Mouse (Mus musculus) left cerebral cortex, postnatal 14 days (tissue): ENCODE data around the gene Pfn3. TPM values are rescaled to one million over a fixed set of nuclear protein-coding genes. Genes with fewer than 3 reads are reported as not detected.
A peak's percentile ranks its signal among the peaks of the same experiment; 100 is the strongest.
"Not testable (repeated sequence)": the region's sequence is repeated elsewhere in the genome, so short reads cannot be mapped to it uniquely, and the experiment has no call there.

ENCODE experiments used
- DNase-seq, 2 experiments: peaks; one replicate each; pipeline ENCODE4 v3.0.0; 2021 to 2022; ENCODE audit warnings: low spot score in 2 of 2, mixed read lengths in 1 of 2
- intact Hi-C: fragments of 180-260 bp; cut with DNase I; formaldehyde crosslinking; loops from one replicate; pipeline ENCODE4 v1.15.1; 2025
- long read RNA-seq, 2 experiments: library from polyadenylated mRNA; stranded (forward); transcript quantifications; one replicate each; pipeline ENCODE4 v2.0.0; 2021
- total RNA-seq, 2 experiments: library from RNA; stranded (reverse); gene quantifications; 2 replicates each; pipeline ENCODE4 v1.2.3; 2021

Pfn3 gene
- total RNA-seq, result under 1 TPM in 1 of 2 experiments, not detected in 1; 0.70 TPM
- long read RNA-seq, experiment 1, result 0 reads
- long read RNA-seq, experiment 2, result 0 reads

DNA sequence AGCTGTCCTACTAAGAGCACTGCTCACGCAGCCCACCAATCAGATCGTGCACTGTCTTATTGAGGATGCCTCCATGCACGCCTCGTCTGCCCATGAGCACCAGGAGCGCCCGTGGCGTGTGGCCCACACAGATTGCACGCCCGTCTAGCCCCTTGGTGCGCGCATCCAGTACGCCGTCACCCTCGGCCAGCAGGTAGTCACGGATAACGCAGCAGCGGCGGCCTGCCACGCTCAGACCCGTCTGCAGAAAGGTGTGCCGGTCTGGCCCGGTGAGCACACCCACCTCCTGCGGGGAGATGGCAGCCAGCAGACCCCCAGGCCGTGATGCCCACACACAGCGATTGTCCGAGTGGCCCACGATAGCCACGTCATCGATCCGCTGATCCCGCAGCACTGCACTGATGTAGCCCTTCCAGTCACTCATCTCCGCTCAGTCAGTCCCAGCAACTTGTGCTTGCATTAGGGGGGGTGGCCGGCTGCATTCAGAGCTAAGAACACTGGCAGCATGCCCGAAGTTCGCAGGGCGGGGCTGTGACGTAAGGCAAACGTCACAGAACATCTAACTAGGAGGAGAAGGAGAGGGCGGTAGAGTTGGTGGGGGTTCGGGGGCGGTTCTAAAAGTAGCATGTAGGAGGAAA, at the start of gene Pfn3:
TSS of gene Pfn3 (minus strand) at position 490 of the 638 bp plus-strand sequence.
- intact Hi-C loops, result no loop called here

DNA sequence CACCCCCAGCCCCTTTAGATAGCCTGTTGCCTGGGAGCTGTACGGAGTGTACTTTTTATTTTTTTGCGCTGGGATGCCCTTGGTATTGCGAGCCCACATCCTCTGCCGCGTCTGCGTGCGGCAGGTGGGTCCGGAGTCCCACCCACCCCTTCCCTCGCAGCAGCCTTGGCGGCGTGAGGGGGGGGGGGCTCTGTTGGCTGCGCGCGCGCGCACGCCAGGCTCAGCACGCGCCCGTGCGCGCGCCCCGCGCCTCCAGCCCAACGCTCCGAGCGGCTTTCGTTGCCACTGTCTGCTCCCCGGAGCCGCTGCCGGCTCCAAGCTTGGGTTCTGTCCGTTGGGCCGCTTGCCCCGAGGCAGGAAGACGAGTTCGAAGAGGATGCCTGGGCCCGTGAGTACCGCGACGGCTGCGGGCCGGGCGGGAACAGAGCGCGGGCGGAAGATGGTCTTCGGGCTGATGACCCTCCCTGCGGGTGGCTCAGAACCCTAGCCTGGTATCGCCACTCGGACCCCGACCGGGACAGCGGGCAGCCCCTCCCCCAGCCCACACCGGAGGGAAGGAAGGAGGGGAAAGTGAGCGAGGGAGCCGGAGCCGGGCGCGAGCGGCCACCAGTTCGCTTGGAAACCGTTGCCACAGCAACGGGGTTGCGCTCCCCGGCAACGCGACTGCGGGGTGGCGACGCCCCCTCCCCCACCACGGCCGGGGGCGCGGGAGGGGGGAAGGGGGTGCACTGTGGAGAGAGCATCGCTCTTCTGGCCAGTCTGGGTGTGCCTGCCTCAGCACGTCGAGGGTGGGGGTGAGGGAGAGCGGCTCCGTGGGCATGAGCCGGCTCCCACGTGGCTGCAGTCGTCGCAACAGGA, 49.2 kb upstream of the Pfn3 start, which contains the start of gene Prr7:
TSS of gene Prr7 (plus strand) at position 241 of the 858 bp plus-strand sequence.
- peak; percentile 78 to 83 for DNase-seq
- intact Hi-C loops, result no loop called here

More for the DNA sequence above, at the start of gene Pfn3:
- peak; percentile 83 to 84 for DNase-seq

DNA sequence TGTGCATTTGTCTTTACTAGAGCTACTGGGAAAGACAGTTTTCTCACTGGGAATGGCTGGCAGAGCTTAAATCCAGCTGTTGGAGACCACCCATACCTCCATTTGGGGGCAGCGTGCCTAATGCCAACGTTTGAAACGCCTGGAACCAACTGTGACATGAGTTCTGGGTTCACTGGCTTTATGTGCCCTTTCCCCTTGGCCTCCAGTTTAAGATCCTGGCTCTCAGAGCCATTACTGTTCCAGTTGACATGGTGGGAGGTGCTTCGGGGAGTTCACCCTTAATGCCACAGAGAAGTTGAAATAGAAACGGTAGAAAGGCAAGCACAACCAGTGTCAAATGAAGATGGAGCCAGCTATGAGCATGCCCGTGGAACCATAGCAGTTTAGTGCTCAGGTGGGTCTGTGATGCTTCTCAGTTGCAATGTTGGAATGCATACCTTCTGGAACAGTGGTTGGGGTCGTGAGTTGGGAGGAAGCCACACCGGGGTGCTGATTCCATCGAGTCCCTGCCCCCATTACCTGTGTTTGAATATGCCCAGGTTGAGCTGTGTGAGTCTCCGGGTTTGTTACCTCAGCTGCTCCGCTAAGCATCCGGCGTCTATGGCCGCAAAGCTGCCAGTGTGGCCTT, 48.5 kb upstream of the Pfn3 start:
- DNase-seq, result no peak
- intact Hi-C loops, result no loop called here

DNA sequence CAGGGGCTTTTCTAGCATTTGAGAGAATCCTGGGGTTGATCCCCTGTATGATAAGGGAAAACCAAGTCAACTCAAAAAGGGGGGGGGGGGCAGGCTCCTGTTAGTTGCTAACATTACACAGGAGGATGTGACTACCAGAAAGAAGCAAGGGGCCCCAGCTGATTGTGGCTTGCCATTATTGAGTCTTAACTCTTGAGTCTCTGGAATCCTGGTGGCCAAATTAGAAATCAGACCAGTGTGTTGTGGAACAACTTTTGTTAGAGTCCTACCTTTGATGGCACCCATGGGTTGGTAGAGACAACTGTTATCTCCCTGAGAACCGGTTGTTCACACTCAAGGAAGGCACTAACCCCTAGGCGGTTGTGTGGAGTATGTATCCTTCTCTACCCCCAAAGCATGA, 47.9 kb upstream of the Pfn3 start:
- intact Hi-C loops, result no loop called here
- DNase-seq, result no peak

DNA sequence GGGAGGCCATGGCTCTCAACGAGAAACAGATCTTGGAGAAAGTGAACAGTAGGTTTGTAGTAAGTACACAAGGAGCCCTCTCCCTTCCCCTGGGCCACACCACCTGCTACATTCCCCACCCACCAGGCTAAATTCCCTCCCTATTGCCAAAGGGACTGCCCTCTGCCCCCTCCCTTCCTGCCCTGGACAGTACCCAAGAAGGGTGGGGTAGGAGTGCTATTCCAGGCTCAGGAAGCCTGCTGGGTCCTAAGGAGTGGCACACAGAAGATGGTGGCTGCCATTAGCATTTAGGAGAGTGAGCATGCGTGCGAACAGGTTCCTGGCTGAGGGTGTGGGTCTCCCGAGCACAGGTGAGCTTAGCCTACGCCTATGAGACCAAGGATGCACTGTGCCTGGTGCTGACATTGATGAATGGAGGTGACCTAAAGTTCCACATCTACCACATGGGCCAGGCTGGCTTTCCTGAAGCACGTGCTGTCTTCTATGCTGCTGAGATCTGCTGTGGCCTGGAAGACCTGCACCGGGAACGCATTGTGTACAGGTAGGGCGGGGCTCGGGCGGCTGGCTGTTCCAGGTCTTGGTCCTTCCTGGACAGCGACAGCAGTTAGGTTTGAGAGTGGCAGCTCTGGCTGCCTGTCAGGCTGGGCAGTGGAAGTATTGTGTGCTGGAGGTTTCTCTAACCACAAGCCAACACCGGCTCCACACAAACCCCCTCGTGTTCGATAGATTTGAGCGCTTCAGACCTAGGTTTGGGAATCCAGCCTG, 36.9 kb upstream of the Pfn3 start:
- no peak for DNase-seq
- intact Hi-C loops, result no loop called here

DNA sequence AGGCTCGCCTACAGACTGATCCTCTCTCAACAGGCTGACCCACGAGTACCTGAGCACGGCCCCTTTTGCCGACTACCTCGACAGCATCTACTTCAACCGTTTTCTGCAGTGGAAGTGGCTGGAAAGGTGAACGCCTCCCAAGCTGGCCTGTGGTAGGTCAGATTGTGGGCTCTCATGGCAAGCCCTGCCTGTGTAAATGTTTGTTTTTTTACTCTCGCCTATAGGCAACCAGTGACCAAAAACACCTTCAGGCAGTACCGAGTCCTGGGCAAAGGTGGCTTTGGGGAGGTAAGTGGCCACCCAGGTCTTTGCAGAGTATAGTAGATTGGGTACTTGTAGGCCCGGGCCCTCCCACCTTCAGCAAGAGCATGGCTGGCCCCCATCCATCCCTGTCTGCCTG, 36.3 kb upstream of the Pfn3 start:
- DNase-seq, result no peak
- intact Hi-C loops, result no loop called here

DNA sequence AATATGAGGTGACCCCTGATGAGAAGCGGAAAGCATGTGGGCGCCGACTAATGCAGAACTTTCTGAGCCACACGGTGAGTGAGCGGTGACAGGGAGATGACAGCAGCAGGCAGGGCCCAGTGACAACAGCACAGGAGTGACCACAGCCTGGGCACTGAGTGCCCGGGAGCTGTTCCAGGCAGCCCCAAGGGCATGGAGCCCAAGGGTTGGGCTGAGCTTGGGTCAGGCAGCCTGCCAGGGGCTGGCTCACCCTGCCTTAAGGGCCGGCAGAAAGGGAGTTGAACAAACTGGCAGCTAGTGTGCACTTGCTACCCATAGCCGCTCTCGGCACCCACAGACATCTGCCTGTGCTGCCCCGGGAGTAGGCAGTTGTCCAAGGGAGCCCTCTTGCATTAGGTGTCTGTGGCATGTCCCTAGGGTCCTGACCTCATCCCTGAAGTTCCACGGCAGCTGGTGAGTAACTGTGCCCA, 35.5 kb upstream of the Pfn3 start:
- peak in 1 of 2 experiments; percentile 51 for DNase-seq
- intact Hi-C loops, result no loop called here

DNA sequence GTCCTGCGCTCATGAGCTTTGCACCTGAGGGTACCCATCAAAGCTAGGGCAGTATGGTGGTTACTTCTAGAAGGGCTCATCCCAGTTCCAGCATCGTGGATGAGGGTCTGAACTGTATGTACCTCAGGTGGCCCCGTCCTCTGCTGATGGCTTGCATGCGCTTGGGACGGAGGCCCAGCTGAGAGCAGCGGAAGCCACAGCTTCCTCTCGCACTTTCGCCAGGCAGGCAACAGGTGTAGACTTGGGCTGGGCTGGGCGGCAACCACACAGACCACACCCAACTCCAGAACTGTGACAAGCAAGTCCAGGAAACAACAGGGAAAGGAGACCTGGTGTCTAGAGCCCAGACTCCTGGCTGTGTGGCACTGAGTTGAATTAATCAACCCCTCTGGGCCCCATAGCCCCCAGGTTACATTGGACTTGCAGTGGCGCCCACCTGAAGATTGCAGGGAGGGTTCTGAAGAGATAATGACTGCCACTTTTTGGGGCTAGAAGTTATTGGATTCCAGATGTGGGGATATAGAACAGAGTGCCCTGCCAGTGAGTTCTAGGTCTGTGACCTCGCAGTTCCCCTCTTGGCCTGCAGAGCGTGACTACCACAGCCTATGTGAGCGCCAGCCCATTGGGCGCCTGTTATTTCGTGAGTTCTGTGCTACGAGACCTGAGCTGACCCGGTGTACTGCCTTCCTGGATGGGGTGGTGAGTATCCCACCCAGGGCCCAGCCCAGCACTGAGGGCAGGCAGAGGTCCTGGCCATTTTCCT, 34.8 kb upstream of the Pfn3 start:
- no peak for DNase-seq
- intact Hi-C loops, result no loop called here

DNA sequence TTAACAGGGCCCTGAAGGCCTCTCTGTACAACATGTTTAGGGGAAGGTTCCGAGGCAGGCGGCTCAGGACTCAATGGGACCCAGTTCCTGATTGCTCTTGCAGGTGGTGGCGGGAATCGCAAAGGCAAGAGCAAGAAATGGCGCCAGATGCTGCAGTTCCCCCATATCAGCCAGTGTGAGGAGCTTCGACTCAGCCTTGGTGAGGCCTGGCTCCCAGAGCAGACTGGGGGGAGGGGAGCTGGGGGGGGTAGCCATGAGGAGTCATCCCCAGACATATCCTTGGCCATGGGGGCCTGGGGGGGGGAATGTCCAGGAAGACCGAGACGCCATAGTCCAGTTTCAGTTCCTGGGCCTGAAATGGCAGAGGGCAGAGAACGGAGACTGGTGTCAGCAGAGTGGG, 34.2 kb upstream of the Pfn3 start:
- intact Hi-C loops, result no loop called here
- DNase-seq, result no peak

DNA sequence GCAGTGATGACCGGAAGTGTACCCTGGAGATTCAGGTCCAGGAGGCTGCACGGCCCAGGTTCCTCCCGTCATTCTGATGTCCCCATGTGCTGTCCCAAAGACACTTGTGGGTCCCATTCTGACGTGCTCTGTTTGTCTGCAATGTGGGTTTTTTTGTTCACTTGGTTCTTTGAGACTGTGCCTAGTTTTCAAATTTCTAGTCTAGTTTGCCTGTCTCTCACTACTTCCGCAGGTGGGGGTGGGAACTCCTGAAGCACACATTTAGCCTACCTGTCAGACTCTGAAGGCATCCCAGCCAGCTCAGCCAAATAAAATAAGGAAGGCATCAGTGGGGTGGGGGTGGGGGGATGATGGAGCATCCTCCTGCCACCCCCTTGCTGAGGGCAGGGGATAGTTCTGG, 33.1 kb upstream of the Pfn3 start:
- intact Hi-C loops, result no loop called here
- no peak for DNase-seq

DNA sequence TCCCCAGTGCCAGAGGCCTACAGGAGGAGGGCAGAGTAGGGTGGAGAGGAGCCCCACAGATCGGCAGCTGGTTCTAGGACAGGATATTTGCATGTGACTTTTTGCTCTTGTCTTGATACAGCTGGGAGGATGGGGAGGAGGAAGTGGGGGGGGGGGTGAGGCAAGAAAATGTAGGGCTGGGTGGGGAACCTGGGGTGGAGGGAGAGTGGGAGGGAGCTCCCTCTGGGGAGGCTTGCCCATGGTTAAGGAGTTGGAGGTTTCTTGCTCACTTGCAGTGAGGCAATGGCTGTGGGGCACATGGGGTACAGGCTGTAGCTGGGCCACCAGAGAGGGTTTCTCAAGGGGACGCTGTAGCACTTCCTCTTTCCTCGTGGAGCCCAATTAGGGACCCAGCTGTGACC, 32.5 kb upstream of the Pfn3 start:
- intact Hi-C loops, result no loop called here
- DNase-seq, result no peak

DNA sequence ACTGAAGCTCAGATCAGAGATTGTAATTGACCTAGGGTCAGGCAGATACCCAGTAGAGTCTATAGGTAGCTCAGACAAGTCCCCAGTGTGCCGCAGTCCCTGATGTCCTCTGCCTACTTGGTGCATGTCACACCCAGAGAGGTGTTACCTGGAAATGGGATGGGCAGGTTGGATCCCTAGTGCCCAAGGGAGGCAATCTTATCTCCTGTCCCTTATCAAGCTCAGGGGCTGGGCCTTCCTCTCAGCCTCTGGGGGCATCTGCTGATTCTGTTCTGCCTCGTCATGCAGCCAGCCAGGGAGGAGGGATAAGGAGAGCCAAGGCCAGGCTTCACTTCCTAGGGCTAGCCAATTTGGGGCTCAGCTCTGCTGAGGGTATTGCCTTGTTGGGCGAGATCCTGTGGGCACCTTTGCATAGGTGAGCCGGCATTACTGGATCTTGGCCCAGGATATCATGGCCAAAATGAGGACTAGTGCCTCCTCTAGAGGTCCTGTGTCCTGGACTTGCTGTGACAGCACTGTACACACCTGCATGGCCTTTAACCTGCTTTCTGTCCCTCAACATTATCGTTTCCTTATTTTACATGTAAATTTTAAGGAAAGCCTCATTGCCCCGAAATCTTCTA, 31.6 kb upstream of the Pfn3 start:
- no peak for DNase-seq
- intact Hi-C loops, result no loop called here

DNA sequence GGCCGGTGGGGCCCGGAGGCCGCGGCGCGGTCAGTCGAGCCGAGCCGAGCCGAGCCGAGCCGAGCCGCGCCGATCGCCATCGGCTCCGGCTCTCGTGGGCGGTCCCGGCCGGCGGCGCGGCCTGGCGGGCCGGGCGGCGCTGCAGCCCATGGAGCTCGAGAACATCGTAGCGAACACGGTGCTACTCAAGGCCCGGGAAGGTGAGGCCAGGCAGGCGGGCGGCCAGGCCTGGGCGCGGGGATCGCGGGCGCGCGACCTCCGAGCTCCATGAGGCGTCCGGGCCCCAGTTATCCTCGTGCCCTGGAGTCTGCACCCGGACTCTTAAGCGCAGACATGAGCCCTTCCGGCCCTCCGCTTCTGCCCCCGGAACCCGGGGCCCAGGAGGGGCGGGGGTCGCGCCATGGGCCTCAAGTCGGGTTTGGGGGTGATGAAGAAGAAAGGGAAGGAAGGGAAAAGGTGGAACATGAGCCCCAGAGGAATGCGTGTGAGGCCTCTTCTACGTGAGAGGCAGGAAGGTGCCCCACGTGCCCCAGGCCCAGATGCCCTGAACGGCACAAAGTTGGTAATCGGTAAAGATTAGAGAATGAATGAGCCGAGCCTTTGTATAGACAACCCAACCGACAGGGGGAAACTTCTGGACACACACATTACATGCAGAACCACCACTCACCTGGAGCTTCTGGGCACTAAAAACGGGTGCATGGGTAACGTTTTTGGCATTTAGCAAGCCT, 30.5 kb upstream of the Pfn3 start:
- intact Hi-C loops, result no loop called here
- DNase-seq, result no peak

DNA sequence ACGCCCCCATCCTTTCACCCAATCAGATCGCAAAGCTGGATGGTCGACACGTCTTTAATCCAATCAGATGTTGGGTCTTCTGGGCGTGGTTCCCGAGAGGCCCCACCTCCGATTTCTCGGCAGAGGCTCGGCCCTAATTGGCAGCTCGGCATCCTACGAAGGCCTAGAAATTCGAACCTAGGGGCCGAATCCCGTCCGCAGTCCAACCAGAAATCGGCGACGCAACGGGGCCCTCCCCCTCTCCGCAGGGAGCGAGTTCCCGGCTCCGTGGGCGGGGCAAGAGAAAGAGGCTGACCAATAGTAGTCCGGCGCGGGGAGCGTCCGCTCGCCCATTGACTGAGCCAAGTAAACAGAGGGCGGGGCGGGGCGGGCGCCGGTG, 29.9 kb upstream of the Pfn3 start, which contains the start of gene Grk6:
TSS of gene Grk6 (plus strand) at position 136 of the 379 bp plus-strand sequence.
- intact Hi-C loops, result no loop called here
- peak; percentile 99 to 100 for DNase-seq

DNA sequence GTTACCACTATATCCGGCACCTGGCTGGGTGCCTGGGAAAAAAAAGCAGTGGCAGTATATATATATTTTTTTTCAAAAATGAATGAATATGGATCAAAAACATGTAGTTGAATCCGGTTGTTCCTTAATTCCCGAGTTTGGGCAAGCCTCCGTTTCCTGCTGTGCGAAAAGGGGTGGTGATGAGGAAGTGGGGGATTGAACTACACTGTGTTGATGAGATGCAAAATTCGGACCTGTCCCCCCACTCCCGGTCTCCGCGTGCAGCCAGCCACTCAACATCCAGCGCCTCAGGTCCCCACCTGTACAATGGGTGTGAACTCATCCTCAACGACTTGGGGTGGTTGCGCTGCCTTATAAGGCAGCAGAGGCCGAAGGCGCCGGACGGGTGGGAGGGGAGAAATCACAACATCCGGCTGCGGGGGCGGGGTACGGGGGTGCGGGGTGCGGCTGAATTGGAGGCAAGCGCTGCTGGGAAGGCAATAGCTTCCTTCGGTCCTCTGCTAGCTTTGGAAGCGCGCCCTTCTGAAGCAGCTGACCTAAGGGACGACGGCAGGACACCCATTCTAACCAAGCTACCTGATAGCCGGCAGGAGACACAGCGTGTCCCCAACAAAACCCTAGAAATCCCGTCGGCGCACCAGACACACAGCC, 29.4 kb upstream of the Pfn3 start:
- intact Hi-C loops, result no loop called here
- peak; percentile 59 to 84 for DNase-seq

DNA sequence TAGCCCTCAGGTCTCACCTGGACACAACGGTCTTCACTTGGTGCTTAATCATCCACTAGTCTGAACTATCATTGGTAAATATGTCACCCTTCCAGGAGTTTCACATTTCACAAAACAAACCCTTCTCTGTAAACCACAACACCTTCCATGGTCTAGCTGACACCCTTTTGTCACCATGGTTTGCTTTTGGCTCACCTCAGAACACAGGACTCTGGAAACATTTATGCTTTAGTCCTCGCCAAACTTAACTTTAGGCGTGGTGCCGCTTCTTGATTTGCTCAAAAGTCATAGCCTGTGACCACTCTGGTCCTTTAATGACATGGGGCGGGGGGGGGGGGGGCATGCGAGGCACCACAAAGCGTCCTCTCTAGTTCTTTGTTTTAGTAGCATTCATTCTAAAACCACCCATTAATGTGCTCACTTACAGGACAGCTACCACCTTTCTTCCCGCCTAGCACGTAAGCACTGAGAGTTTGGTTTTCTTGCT, 28.8 kb upstream of the Pfn3 start:
- DNase-seq, result no peak
- intact Hi-C loops, result no loop called here

DNA sequence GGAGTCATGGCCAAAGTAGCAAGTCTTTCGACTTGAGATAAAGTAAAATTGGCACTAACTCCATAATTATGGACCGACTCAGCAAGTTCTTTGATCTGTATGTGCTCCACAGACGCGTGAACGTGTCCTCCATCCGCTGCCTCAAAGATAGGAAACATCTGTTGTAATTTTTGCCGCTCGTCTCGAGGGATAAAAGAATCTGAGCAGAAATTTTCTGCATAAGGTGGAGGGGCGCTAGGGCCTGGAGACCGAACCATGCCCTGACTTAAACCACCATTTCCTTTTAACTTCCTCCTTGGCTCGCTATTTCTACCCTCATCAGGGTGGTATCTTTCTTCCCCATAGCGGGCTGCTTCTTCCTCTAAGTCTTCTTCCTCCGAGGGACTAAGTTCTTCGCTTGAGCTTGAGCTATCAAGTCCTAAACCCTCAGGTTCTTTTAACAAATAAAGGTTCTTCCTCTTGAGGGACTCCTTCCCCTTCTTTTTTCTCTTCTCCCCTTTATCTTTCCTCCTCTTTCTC, 22.1 kb upstream of the Pfn3 start:
- DNase-seq, intact Hi-C loops: not testable (repeated sequence)
